Mouse (Mus musculus): Measurements from ENCODE around the gene Dio2. TPM values are rescaled to one million over a fixed set of nuclear protein-coding genes. Genes with fewer than 3 reads are reported as not detected.

Gene Dio2
- 0.12 and 0.98 TPM in 2 replicates for polyA plus RNA-seq (2012; rRNA removed)

GRCm38 (mm10) chr12:90738388-90739223, at the start of gene Dio2:
TSS of gene Dio2 (minus strand) at chr12:90738438.
- Histone ChIP-seq H3K4me3 (replicated peaks; ENCODE audit: extremely low read depth, low read depth, low read length) (no peak within 1 kb of the TSS), H3K4me1 (ENCODE audit: control insufficient read depth, insufficient read depth, low read length) (no peaks in the 10 kb centered on the region)
- 11% methylated on average over 10 of the region's 10 CpGs for WGBS
- TF ChIP-seq CTCF (IDR thresholded peaks at IDR 0.05; ENCODE audit: insufficient read depth, low read length) (no peak), POLR2A (IDR thresholded peaks at IDR 0.05; ENCODE audit: borderline replicate concordance, extremely low read depth, low read depth, low read length) (no peak)
- no peak for DNase-seq

- no peak for TF ChIP-seq POLR2A (IDR thresholded peaks at IDR 0.05; ENCODE audit: borderline replicate concordance, extremely low read depth, low read depth, low read length)
- no peak for TF ChIP-seq CTCF (IDR thresholded peaks at IDR 0.05; ENCODE audit: insufficient read depth, low read length)
- Histone ChIP-seq H3K4me1 (ENCODE audit: control insufficient read depth, insufficient read depth, low read length) (no peaks in the 10 kb centered on the region), H3K4me3 (replicated peaks; ENCODE audit: extremely low read depth, low read depth, low read length) (no peak overlapping the region)
- no peak for DNase-seq
- 83% methylated on average over 4 of the region's 4 CpGs for WGBS
These were observed 43.2 kb upstream of the Dio2 start for GRCm38 (mm10) chr12:90781438-90781837.

GRCm38 (mm10) chr12:90744752-90745151, 6.5 kb upstream of the Dio2 start:
- TF ChIP-seq CTCF (IDR thresholded peaks at IDR 0.05; ENCODE audit: insufficient read depth, low read length) (no peak), POLR2A (IDR thresholded peaks at IDR 0.05; ENCODE audit: borderline replicate concordance, extremely low read depth, low read depth, low read length) (no peak)
- no peaks in the 10 kb centered on the region for H3K4me1 ChIP-seq (ENCODE audit: control insufficient read depth, insufficient read depth, low read length)

DNA sequence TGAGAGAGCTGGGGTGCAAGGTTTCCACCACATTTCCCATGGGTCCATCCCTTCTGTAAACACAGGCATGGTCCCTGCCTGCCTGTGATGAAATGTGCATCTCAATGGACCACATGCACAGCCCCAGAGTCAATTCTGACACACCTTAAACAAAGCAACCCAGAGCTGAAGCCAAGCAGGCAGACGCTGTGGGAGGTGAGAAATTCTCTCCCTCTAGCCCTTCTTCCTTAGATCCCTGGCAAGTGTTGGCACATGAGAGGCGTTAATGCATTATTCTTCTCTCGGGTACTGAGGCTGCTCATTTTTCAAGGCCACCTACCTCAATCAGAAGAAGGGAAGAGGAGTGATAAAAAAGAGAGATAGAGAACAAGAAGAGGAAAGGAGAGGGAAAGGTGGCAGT, 5.4 kb upstream of the Dio2 start:
- no peak for DNase-seq
- 43% methylated on average over 3 of the region's 3 CpGs for WGBS
- Histone ChIP-seq H3K4me3 (replicated peaks; ENCODE audit: extremely low read depth, low read depth, low read length) (no peak overlapping the region), H3K4me1 (ENCODE audit: control insufficient read depth, insufficient read depth, low read length) (no peaks in the 10 kb centered on the region)
- TF ChIP-seq CTCF (IDR thresholded peaks at IDR 0.05; ENCODE audit: insufficient read depth, low read length) (no peak), POLR2A (IDR thresholded peaks at IDR 0.05; ENCODE audit: borderline replicate concordance, extremely low read depth, low read depth, low read length) (no peak)

More at GRCm38 (mm10) chr12:90744752-90745151, 6.5 kb upstream of the Dio2 start:
- DNase-seq, result no peak
- no peak overlapping the region for H3K4me3 ChIP-seq (replicated peaks; ENCODE audit: extremely low read depth, low read depth, low read length)

GRCm38 (mm10) chr12:90740468-90740867, 2.2 kb upstream of the Dio2 start:
- WGBS, result 45% methylated on average over 2 of the region's 2 CpGs
- H3K4me1 ChIP-seq (ENCODE audit: control insufficient read depth, insufficient read depth, low read length), result no peaks in the 10 kb centered on the region
- peak; percentile 38 for DNase-seq
- H3K4me3 ChIP-seq (replicated peaks; ENCODE audit: extremely low read depth, low read depth, low read length), result no peak overlapping the region
- TF ChIP-seq CTCF (IDR thresholded peaks at IDR 0.05; ENCODE audit: insufficient read depth, low read length), result peak; percentile 41
- TF ChIP-seq POLR2A (IDR thresholded peaks at IDR 0.05; ENCODE audit: borderline replicate concordance, extremely low read depth, low read depth, low read length), result no peak

GRCm38 (mm10) chr12:90737932-90738331, 306 bp downstream of the Dio2 start:
- 70% methylated on average over 13 of the region's 13 CpGs for WGBS
- no peak for TF ChIP-seq POLR2A (IDR thresholded peaks at IDR 0.05; ENCODE audit: borderline replicate concordance, extremely low read depth, low read depth, low read length)
- TF ChIP-seq CTCF (IDR thresholded peaks at IDR 0.05; ENCODE audit: insufficient read depth, low read length), result no peak
- no peaks in the 10 kb centered on the region for H3K4me1 ChIP-seq (ENCODE audit: control insufficient read depth, insufficient read depth, low read length)
- no peak for DNase-seq
- no peak overlapping the region for H3K4me3 ChIP-seq (replicated peaks; ENCODE audit: extremely low read depth, low read depth, low read length)

GRCm38 (mm10) chr12:90735447-90735846, 2.8 kb downstream of the Dio2 start:
- no peak for DNase-seq
- no peak overlapping the region for H3K4me3 ChIP-seq (replicated peaks; ENCODE audit: extremely low read depth, low read depth, low read length)
- H3K4me1 ChIP-seq (ENCODE audit: control insufficient read depth, insufficient read depth, low read length), result no peaks in the 10 kb centered on the region
- 67% methylated on average over 6 of the region's 6 CpGs for WGBS
- TF ChIP-seq POLR2A (IDR thresholded peaks at IDR 0.05; ENCODE audit: borderline replicate concordance, extremely low read depth, low read depth, low read length) (no peak), CTCF (IDR thresholded peaks at IDR 0.05; ENCODE audit: insufficient read depth, low read length) (no peak)

GRCm38 (mm10) chr12:90734503-90734902, 3.7 kb downstream of the Dio2 start:
- Histone ChIP-seq H3K4me3 (replicated peaks; ENCODE audit: extremely low read depth, low read depth, low read length) (no peak overlapping the region), H3K4me1 (ENCODE audit: control insufficient read depth, insufficient read depth, low read length) (no peaks in the 10 kb centered on the region)
- 54% methylated on average over 5 of the region's 5 CpGs for WGBS
- TF ChIP-seq POLR2A (IDR thresholded peaks at IDR 0.05; ENCODE audit: borderline replicate concordance, extremely low read depth, low read depth, low read length) (no peak), CTCF (IDR thresholded peaks at IDR 0.05; ENCODE audit: insufficient read depth, low read length) (no peak)
- no peak for DNase-seq

- TF ChIP-seq CTCF (IDR thresholded peaks at IDR 0.05; ENCODE audit: insufficient read depth, low read length), result no peak
- no peak for TF ChIP-seq POLR2A (IDR thresholded peaks at IDR 0.05; ENCODE audit: borderline replicate concordance, extremely low read depth, low read depth, low read length)
- DNase-seq, result no peak
- 88% methylated on average over 6 of the region's 6 CpGs for WGBS
- H3K4me3 ChIP-seq (replicated peaks; ENCODE audit: extremely low read depth, low read depth, low read length), result no peak overlapping the region
- H3K4me1 ChIP-seq (ENCODE audit: control insufficient read depth, insufficient read depth, low read length), result no peaks in the 10 kb centered on the region
These were observed 4.5 kb downstream of the Dio2 start for GRCm38 (mm10) chr12:90733721-90734120.

GRCm38 (mm10) chr12:90729648-90730047, 8.6 kb downstream of the Dio2 start:
- DNase-seq, result peak; percentile 39
- Histone ChIP-seq H3K4me1 (ENCODE audit: control insufficient read depth, insufficient read depth, low read length) (no peaks in the 10 kb centered on the region), H3K4me3 (replicated peaks; ENCODE audit: extremely low read depth, low read depth, low read length) (no peak overlapping the region)
- TF ChIP-seq POLR2A (IDR thresholded peaks at IDR 0.05; ENCODE audit: borderline replicate concordance, extremely low read depth, low read depth, low read length), result no peak
- TF ChIP-seq CTCF (IDR thresholded peaks at IDR 0.05; ENCODE audit: insufficient read depth, low read length), result peak; percentile 79
- 37% methylated on average over 10 of the region's 10 CpGs for WGBS
